Mouse (Mus musculus) stomach, embryonic 16.5 days (tissue): ENCODE data around the gene Gm14214. TPM values are rescaled to one million over a fixed set of nuclear protein-coding genes. Genes with fewer than 3 reads are reported as not detected.

ENCODE experiments used
- ATAC-seq: fragments of 200-750 bp; cut with Nextera tagmentation; 2 replicates; pipeline ENCODE4 v1.8.0; 2017; ENCODE audit warnings: moderate number of reproducible peaks, moderate TSS enrichment; ENCODE audit not compliant: insufficient read depth, low FRiP score
- H3K27ac ChIP-seq: fragments of 300-500 bp; sonication (generic); 2 replicates; pipeline ENCODE4 v1.5.1; 2014; ENCODE audit warnings: low read length
- H3K27me3 ChIP-seq: fragments of 300-500 bp; sonication (generic); 2 replicates; pipeline ENCODE4 v1.6.1; 2014; ENCODE audit warnings: low read length, control low read depth, mixed read lengths; ENCODE audit not compliant: control insufficient read depth, insufficient read depth
- H3K36me3 ChIP-seq: fragments of 300-500 bp; sonication (generic); 2 replicates; pipeline ENCODE4 v1.6.1; 2014; ENCODE audit warnings: low read length; ENCODE audit not compliant: control insufficient read depth, insufficient read depth
- H3K4me1 ChIP-seq: fragments of 300-500 bp; sonication (generic); 2 replicates; pipeline ENCODE4 v1.6.1; 2014; ENCODE audit warnings: low read length, control low read depth, mixed read lengths; ENCODE audit not compliant: control insufficient read depth, insufficient read depth
- H3K4me2 ChIP-seq: fragments of 300-500 bp; sonication (generic); 2 replicates; pipeline ENCODE4 v1.6.1; 2014; ENCODE audit warnings: low read depth, low read length, mixed read lengths
- H3K4me3 ChIP-seq: fragments of 300-500 bp; sonication (generic); replicated peaks from 2 replicates; pipeline ENCODE4 v1.5.1; 2014; ENCODE audit warnings: mild to moderate bottlenecking, low read length
- H3K9ac ChIP-seq: fragments of 300-500 bp; sonication (generic); 2 replicates; pipeline ENCODE4 v1.6.1; 2014; ENCODE audit warnings: low read length
- H3K9me3 ChIP-seq: fragments of 300-500 bp; sonication (generic); replicated peaks from 2 replicates; pipeline ENCODE4 v1.6.1; 2016; ENCODE audit warnings: low read length, control low read depth; ENCODE audit not compliant: control insufficient read depth
- WGBS: fragments of 180-500 bp; shearing (Covaris S2); extraction: QIAGEN DNeasy Blood & Tissue Kit; methylation state at CpG from one replicate; pipeline ENCODE4 v1.1.7; 2014; 5-methylcytosine and 5-hydroxymethylcytosine counted together
- polyA plus RNA-seq: library from polyadenylated mRNA; unstranded; fragments of >200 nt; fragmentation: Nextera tagmentation; extraction: Ambion mirVana; gene quantifications from 2 replicates; pipeline ENCODE4 v1.2.1, GENCODE M21; 2015

Gm14214 gene
- polyA plus RNA-seq, 1 experiment from 2014 or later: not detected

- Histone ChIP-seq H3K27me3 (no peaks in the 10 kb centered on the region), H3K9me3 (no peaks in the 10 kb centered on the region), H3K36me3 (no peaks in the 10 kb centered on the region), H3K4me2 (no peak overlapping the region), H3K9ac (no peak overlapping the region), H3K4me3 (no peak overlapping the region), H3K4me1 (peaks cover 18% of the 10 kb centered on the region), H3K27ac (0 out of 2 replicates have a peak overlapping the region, but pooled peaks have one; percentile 1)
- peak; percentile 70; the same call in 1 of the 2 replicates for ATAC-seq
- 55% methylated on average over 3 of the region's 3 CpGs for WGBS
Observed at GRCm38 (mm10) chr2:154763226-154763625, 6.6 kb downstream of the Gm14214 start.

- no peak overlapping the region for H3K4me3 ChIP-seq
Observed at GRCm38 (mm10) chr2:154758454-154758853, 11.4 kb downstream of the Gm14214 start.

GRCm38 (mm10) chr2:154757691-154758090 lies 12.1 kb downstream of the Gm14214 start:
- Histone ChIP-seq H3K27ac (no peak overlapping the region), H3K27me3 (no peaks in the 10 kb centered on the region), H3K9ac (no peak overlapping the region), H3K4me2 (no peak overlapping the region), H3K4me1 (peaks cover under 1% of the 10 kb centered on the region; the same call in 1 of the 2 replicates), H3K36me3 (no peaks in the 10 kb centered on the region), H3K4me3 (no peak overlapping the region), H3K9me3 (no peaks in the 10 kb centered on the region)
- ATAC-seq: no peak
- 81% methylated on average over 5 of the region's 5 CpGs for WGBS

More at GRCm38 (mm10) chr2:154758454-154758853, 11.4 kb downstream of the Gm14214 start:
- Histone ChIP-seq H3K27ac (no peak overlapping the region), H3K9ac (no peak overlapping the region), H3K9me3 (no peaks in the 10 kb centered on the region), H3K27me3 (no peaks in the 10 kb centered on the region), H3K4me2 (no peak overlapping the region), H3K4me1 (peaks cover 8% of the 10 kb centered on the region), H3K36me3 (no peaks in the 10 kb centered on the region)
- ATAC-seq: no peak
- 63% methylated on average over 1 of the region's 1 CpGs for WGBS

- H3K4me2 ChIP-seq: no peak overlapping the region
- no peak overlapping the region for H3K9ac ChIP-seq
- no peaks in the 10 kb centered on the region for H3K4me1 ChIP-seq
- no peak overlapping the region for H3K4me3 ChIP-seq
- no peaks in the 10 kb centered on the region for H3K36me3 ChIP-seq
- H3K27me3 ChIP-seq: no peaks in the 10 kb centered on the region
- no peak for ATAC-seq
- H3K27ac ChIP-seq: no peak overlapping the region
- WGBS: 59% methylated on average over 6 of the region's 6 CpGs
- H3K9me3 ChIP-seq: no peaks in the 10 kb centered on the region
Observed at GRCm38 (mm10) chr2:154755791-154756190, 14.0 kb downstream of the Gm14214 start.

GRCm38 (mm10) chr2:154754068-154754560 lies 15.7 kb downstream of the Gm14214 start:
- no peaks in the 10 kb centered on the region for H3K9me3 ChIP-seq
- 83% methylated on average over 2 of the region's 2 CpGs for WGBS
- no peak overlapping the region for H3K4me2 ChIP-seq
- no peak overlapping the region for H3K4me3 ChIP-seq
- H3K27me3 ChIP-seq: no peaks in the 10 kb centered on the region
- ATAC-seq: no peak
- no peak overlapping the region for H3K9ac ChIP-seq
- H3K4me1 ChIP-seq: peaks cover 3% of the 10 kb centered on the region
- no peak overlapping the region for H3K27ac ChIP-seq
- H3K36me3 ChIP-seq: no peaks in the 10 kb centered on the region

- 55% methylated on average over 8 of the region's 8 CpGs for WGBS
- ATAC-seq: no peak
Observed at GRCm38 (mm10) chr2:154751924-154752323, 17.9 kb downstream of the Gm14214 start.

GRCm38 (mm10) chr2:154749046-154750036 lies 20.5 kb downstream of the Gm14214 start:
- H3K36me3 ChIP-seq: no peaks in the 10 kb centered on the region
- peak; percentile 62; the same call in 1 of the 2 replicates for ATAC-seq
- no peaks in the 10 kb centered on the region for H3K27me3 ChIP-seq
- 0 out of 2 replicates have a peak overlapping the region, but pooled peaks have one; percentile 6 for H3K27ac ChIP-seq
- peaks cover 5% of the 10 kb centered on the region for H3K4me1 ChIP-seq
- no peak overlapping the region for H3K4me3 ChIP-seq
- no peak overlapping the region for H3K9ac ChIP-seq
- 53% methylated on average over 23 of the region's 23 CpGs for WGBS
- peak overlapping the region; percentile 5; the same call in 1 of the 2 replicates for H3K4me2 ChIP-seq
- H3K9me3 ChIP-seq: no peaks in the 10 kb centered on the region

More at GRCm38 (mm10) chr2:154751924-154752323, 17.9 kb downstream of the Gm14214 start:
- Histone ChIP-seq H3K4me3 (no peak overlapping the region), H3K4me1 (peaks cover 5% of the 10 kb centered on the region), H3K27ac (no peak overlapping the region), H3K9me3 (no peaks in the 10 kb centered on the region), H3K27me3 (no peaks in the 10 kb centered on the region), H3K36me3 (no peaks in the 10 kb centered on the region), H3K4me2 (no peak overlapping the region), H3K9ac (no peak overlapping the region)

- Histone ChIP-seq H3K4me3 (no peak overlapping the region), H3K36me3 (no peaks in the 10 kb centered on the region), H3K27ac (no peak overlapping the region), H3K9me3 (no peaks in the 10 kb centered on the region), H3K4me2 (no peak overlapping the region), H3K4me1 (peaks cover 5% of the 10 kb centered on the region), H3K9ac (no peak overlapping the region), H3K27me3 (no peaks in the 10 kb centered on the region)
- ATAC-seq: no peak
- WGBS: 89% methylated on average over 2 of the region's 2 CpGs
Observed at GRCm38 (mm10) chr2:154748383-154748782, 21.4 kb downstream of the Gm14214 start.

- no peak overlapping the region for H3K27ac ChIP-seq
- ATAC-seq: no peak
- H3K4me1 ChIP-seq: peaks cover under 1% of the 10 kb centered on the region
- 62% methylated on average over 4 of the region's 4 CpGs for WGBS
- H3K9ac ChIP-seq: no peak overlapping the region
- H3K27me3 ChIP-seq: no peaks in the 10 kb centered on the region
- no peaks in the 10 kb centered on the region for H3K36me3 ChIP-seq
- no peaks in the 10 kb centered on the region for H3K9me3 ChIP-seq
- no peak overlapping the region for H3K4me3 ChIP-seq
- H3K4me2 ChIP-seq: no peak overlapping the region
Observed at GRCm38 (mm10) chr2:154743915-154744314, 25.9 kb downstream of the Gm14214 start.
